Mouse (Mus musculus) urinary bladder, adult 18-20 months (tissue): ENCODE results near the gene Notum.

Experiments used
- DNase-seq, 2 experiments: peaks; one replicate each; pipeline ENCODE4 v3.0.0; 2022; ENCODE audit warnings: low spot score in 2 of 2, mixed read lengths in 2 of 2

Gene Notum

GRCm38 (mm10) chr11:120661076-120661460 lies at the start of gene Notum:
TSS of gene Notum (minus strand) at chr11:120661175.
- DNase-seq = no peak

GRCm38 (mm10) chr11:120710672-120711071 lies 49.7 kb upstream of the Notum start:
- no peak for DNase-seq

GRCm38 (mm10) chr11:120709551-120709950 lies 48.6 kb upstream of the Notum start:
- DNase-seq = no peak

GRCm38 (mm10) chr11:120707969-120708368 lies 47.0 kb upstream of the Notum start:
- DNase-seq = no peak

GRCm38 (mm10) chr11:120707225-120707624 lies 46.2 kb upstream of the Notum start:
- DNase-seq = no peak

- DNase-seq = no peak
These were observed 45.1 kb upstream of the Notum start for GRCm38 (mm10) chr11:120706120-120706519.

GRCm38 (mm10) chr11:120704486-120705325 lies 43.7 kb upstream of the Notum start:
- DNase-seq = no peak

GRCm38 (mm10) chr11:120703696-120704454 lies 42.9 kb upstream of the Notum start:
- DNase-seq = no peak

- DNase-seq = peak in 1 of 2 experiments; percentile 63
These were observed 36.8 kb upstream of the Notum start for GRCm38 (mm10) chr11:120697741-120698140.

- DNase-seq = no peak
These were observed 35.6 kb upstream of the Notum start for GRCm38 (mm10) chr11:120696568-120696967.

GRCm38 (mm10) chr11:120695641-120696040 lies 34.7 kb upstream of the Notum start:
- DNase-seq = no peak

- DNase-seq = no peak
These were observed 34.2 kb upstream of the Notum start for GRCm38 (mm10) chr11:120695184-120695583.

- DNase-seq = no peak
These were observed 32.5 kb upstream of the Notum start for GRCm38 (mm10) chr11:120693461-120693860.

- DNase-seq = no peak
These were observed 31.6 kb upstream of the Notum start for GRCm38 (mm10) chr11:120692471-120693011.

- DNase-seq = no peak
These were observed 28.4 kb upstream of the Notum start for GRCm38 (mm10) chr11:120689365-120689764.

GRCm38 (mm10) chr11:120686650-120687272 lies 25.8 kb upstream of the Notum start:
- peak in 1 of 2 experiments; percentile 50 for DNase-seq

GRCm38 (mm10) chr11:120684660-120685059 lies 23.7 kb upstream of the Notum start:
- no peak for DNase-seq

- no peak for DNase-seq
These were observed 23.1 kb upstream of the Notum start for GRCm38 (mm10) chr11:120684086-120684485.

GRCm38 (mm10) chr11:120683536-120683935 lies 22.6 kb upstream of the Notum start:
- no peak for DNase-seq

- no peak for DNase-seq
These were observed 21.7 kb upstream of the Notum start for GRCm38 (mm10) chr11:120682683-120683082.

- DNase-seq = no peak
These were observed 18.9 kb upstream of the Notum start for GRCm38 (mm10) chr11:120679909-120680308.

- DNase-seq = no peak
These were observed 16.0 kb upstream of the Notum start for GRCm38 (mm10) chr11:120676951-120677350.
